Mouse (Mus musculus) embryonic facial prominence, embryonic 11.5 days (tissue): ENCODE measurements around the gene Ganc. TPM values are rescaled to one million over a fixed set of nuclear protein-coding genes. Genes with fewer than 3 reads are reported as not detected.
A peak's percentile ranks its signal among the peaks of the same experiment; 100 is the strongest.

Experiments used
- ATAC-seq: fragments of 200-750 bp; cut with Nextera tagmentation; replicated peaks from 2 replicates; pipeline ENCODE4 v1.8.0; 2017; ENCODE audit warnings: low read depth; ENCODE audit not compliant: insufficient number of reproducible peaks, low FRiP score, low TSS enrichment
- DNase-seq: peaks from one replicate; pipeline ENCODE4 v3.0.0-alpha.2; 2015; ENCODE audit warnings: low spot score
- H3K27ac ChIP-seq: fragments of 300-500 bp; sonication (generic); replicated peaks from 2 replicates; pipeline ENCODE4 v1.5.1; 2014; ENCODE audit warnings: mild to moderate bottlenecking, low read depth, low read length, control low read depth
- H3K27me3 ChIP-seq: fragments of 300-500 bp; sonication (generic); 2 replicates; pipeline ENCODE4 v1.6.1; 2014; ENCODE audit warnings: mild to moderate bottlenecking, low read length, moderate library complexity, mixed read lengths; ENCODE audit not compliant: control insufficient read depth, insufficient read depth
- H3K36me3 ChIP-seq: fragments of 300-500 bp; sonication (generic); replicated peaks from 2 replicates; pipeline ENCODE4 v1.6.1; 2014; ENCODE audit warnings: low read depth, mild to moderate bottlenecking, low read length, moderate library complexity, mixed read lengths; ENCODE audit not compliant: control insufficient read depth, insufficient read depth
- H3K4me1 ChIP-seq: fragments of 300-500 bp; sonication (generic); 2 replicates; pipeline ENCODE4 v1.6.1; 2014; ENCODE audit warnings: low read length, mixed read lengths; ENCODE audit not compliant: control insufficient read depth, insufficient read depth
- H3K4me2 ChIP-seq: fragments of 300-500 bp; sonication (generic); 2 replicates; pipeline ENCODE4 v1.6.1; 2014; ENCODE audit warnings: low read depth, mild to moderate bottlenecking, control low read depth, low read length, moderate library complexity
- H3K4me3 ChIP-seq: fragments of 300-500 bp; sonication (generic); 2 replicates; pipeline ENCODE4 v1.5.1; 2014; ENCODE audit warnings: low read depth, low read length, control low read depth
- H3K9ac ChIP-seq: fragments of 300-500 bp; sonication (generic); replicated peaks from 2 replicates; pipeline ENCODE4 v1.6.1; 2014; ENCODE audit warnings: mild to moderate bottlenecking, control low read depth, low read length
- H3K9me3 ChIP-seq: fragments of 300-500 bp; sonication (generic); replicated peaks from 2 replicates; pipeline ENCODE4 v1.6.1; 2016; ENCODE audit warnings: mild to moderate bottlenecking, low read length, inconsistent platforms, mixed read lengths; ENCODE audit not compliant: control insufficient read depth
- WGBS: fragments of 180-500 bp; shearing (Covaris S2); extraction: QIAGEN DNeasy Blood & Tissue Kit; methylation state at CpG from one replicate; pipeline ENCODE4 v1.1.7; 2014; 5-methylcytosine and 5-hydroxymethylcytosine counted together
- polyA plus RNA-seq: library from polyadenylated mRNA; unstranded; fragments of >200 nt; fragmentation: Nextera tagmentation; extraction: Ambion mirVana; gene quantifications from 2 replicates; pipeline ENCODE4 v1.2.1, GENCODE M21; 2014

The Ganc gene
- polyA plus RNA-seq, 1 experiment from 2014 or later = 5.6 TPM

DNA sequence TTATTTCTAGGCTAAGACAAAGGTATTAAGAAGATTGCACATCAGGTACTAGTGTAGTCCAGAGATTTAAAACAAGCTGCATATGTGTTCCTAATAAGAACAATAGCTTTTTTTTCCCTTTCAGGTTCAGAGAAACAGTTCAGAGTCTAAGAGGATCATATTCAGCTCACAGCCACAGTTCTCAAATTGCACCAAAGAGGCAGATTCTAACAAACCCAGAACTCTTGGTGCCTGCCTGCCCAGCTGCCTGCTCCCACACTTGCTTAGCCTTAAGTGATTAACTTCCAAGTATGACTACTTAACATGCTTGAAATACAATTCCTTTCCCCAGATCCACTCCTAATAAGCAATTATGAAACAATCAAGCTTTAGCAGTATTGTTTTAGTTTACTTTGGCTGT lies 10.4 kb downstream of the Ganc start:
- Histone ChIP-seq H3K27ac (no peak overlapping the region), H3K4me3 (no peak overlapping the region), H3K9ac (no peak overlapping the region), H3K36me3 (no peaks in the 10 kb centered on the region), H3K4me2 (no peak overlapping the region), H3K4me1 (no peaks in the 10 kb centered on the region), H3K27me3 (no peaks in the 10 kb centered on the region), H3K9me3 (no peaks in the 10 kb centered on the region)
- no peak for DNase-seq
- no peak for ATAC-seq

DNA sequence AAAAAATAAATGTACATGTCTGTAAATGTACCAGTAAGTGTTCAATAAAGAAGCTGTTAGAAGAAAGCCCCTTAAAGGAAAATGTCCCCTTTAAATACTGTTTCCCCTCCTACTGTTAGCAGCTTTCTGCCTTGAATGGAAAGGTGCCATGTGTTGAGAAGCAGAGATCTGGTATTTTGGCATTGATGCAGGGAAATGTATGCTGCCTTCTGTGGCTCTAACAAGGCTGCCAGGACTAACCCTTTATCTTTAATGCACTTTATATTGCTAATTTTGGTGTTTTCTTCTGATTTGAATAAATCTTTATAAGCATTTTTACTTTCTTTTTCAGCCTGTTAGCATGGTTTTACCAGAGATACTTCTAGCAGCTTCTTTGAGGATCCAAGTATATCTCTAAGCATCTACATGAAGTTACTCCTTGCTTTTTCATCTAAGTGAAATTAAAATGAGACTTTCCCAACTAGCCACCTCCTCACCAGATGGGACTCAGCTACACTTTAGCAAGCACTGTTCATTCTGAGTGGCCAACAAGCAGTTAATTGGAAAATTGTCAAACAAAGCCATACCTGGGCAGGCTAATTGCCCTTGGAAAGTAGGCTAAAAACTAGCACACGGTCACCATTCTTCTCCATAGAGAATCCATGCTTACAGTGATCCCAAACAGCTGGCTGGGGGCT lies 11.2 kb downstream of the Ganc start:
- no peak for DNase-seq
- Histone ChIP-seq H3K27ac (no peak overlapping the region), H3K9me3 (no peaks in the 10 kb centered on the region), H3K4me1 (no peaks in the 10 kb centered on the region), H3K9ac (no peak overlapping the region), H3K4me3 (no peak overlapping the region), H3K36me3 (no peaks in the 10 kb centered on the region), H3K4me2 (no peak overlapping the region), H3K27me3 (no peaks in the 10 kb centered on the region)
- ATAC-seq = no peak
- 72% methylated on average over 1 of the region's 1 CpGs for WGBS

DNA sequence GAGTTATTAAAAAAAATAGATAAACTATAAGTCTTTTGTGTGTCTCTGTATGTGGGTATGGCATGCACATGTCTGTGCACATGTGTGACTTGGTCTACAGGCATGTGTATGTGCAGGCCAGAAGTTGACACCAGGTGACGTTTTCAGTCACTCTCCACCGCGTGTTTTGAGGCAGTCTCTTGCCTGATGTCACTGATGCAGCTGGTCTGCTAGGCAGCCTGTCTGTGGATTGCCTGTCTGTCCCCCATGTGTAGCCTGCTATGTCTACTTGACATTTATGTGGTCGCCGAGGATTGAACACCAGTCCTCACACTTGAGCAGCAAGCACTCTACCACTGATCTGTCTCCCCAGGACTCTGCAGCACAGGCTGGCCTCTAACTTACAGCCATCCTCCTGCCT lies 20.7 kb downstream of the Ganc start:
- no peak for DNase-seq
- H3K4me3 ChIP-seq = no peak overlapping the region
- no peak overlapping the region for H3K9ac ChIP-seq
- no peaks in the 10 kb centered on the region for H3K4me1 ChIP-seq
- H3K9me3 ChIP-seq = no peaks in the 10 kb centered on the region
- WGBS = 82% methylated on average over 5 of the region's 5 CpGs
- no peak for ATAC-seq
- H3K27ac ChIP-seq = no peak overlapping the region
- H3K27me3 ChIP-seq = no peaks in the 10 kb centered on the region
- H3K36me3 ChIP-seq = no peaks in the 10 kb centered on the region
- no peak overlapping the region for H3K4me2 ChIP-seq

DNA sequence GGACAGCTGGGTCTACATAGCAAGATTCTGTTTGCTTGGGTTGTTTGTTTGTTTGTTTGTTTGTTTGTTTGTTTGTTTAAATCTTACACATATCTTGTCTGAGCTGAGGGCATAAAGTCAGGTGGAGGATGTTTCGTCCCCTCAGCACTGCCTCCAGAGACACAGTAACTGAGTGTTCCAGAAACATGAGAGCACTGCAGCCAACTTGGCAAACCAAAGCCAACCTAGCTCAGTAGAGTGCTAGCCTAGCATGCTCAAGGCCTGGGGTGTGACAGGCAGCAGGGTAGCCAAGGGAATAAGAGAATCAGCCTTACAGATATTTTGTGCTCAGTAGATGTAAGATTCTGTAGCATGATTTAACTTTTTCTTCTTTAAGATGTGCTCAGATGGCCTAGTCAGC lies 40.8 kb downstream of the Ganc start:
- Histone ChIP-seq H3K4me1 (no peaks in the 10 kb centered on the region), H3K9me3 (no peaks in the 10 kb centered on the region), H3K9ac (no peak overlapping the region), H3K4me2 (no peak overlapping the region), H3K27ac (no peak overlapping the region), H3K4me3 (no peak overlapping the region), H3K36me3 (no peaks in the 10 kb centered on the region), H3K27me3 (no peaks in the 10 kb centered on the region)
- ATAC-seq (no peak), DNase-seq (no peak)
- WGBS = 97% methylated on average over 1 of the region's 1 CpGs

DNA sequence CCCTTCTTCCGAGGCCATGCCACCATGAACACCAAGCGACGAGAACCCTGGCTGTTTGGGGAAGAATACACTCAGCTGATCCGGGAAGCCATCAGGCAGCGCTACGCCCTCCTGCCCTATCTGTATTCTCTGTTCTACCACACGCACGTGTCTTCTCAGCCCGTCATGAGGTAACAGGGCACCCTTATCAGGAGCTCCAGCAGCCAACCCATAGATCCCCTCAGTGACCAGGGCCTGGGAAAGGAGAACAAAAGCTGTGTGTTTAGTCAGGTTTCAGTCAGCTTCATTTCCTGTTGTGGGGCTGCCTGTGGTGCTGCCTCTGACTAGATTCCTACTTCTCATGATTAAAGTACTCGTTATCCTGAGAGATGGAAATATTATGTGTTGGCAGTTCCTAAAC lies 42.7 kb downstream of the Ganc start:
- no peak overlapping the region for H3K4me3 ChIP-seq
- no peak overlapping the region for H3K9ac ChIP-seq
- ATAC-seq = no peak
- H3K4me2 ChIP-seq = no peak overlapping the region
- H3K9me3 ChIP-seq = no peaks in the 10 kb centered on the region
- 68% methylated on average over 10 of the region's 10 CpGs for whole genome bisulfite sequencing
- H3K27me3 ChIP-seq = no peaks in the 10 kb centered on the region
- H3K4me1 ChIP-seq = no peaks in the 10 kb centered on the region
- no peaks in the 10 kb centered on the region for H3K36me3 ChIP-seq
- no peak overlapping the region for H3K27ac ChIP-seq
- no peak for DNase-seq

DNA sequence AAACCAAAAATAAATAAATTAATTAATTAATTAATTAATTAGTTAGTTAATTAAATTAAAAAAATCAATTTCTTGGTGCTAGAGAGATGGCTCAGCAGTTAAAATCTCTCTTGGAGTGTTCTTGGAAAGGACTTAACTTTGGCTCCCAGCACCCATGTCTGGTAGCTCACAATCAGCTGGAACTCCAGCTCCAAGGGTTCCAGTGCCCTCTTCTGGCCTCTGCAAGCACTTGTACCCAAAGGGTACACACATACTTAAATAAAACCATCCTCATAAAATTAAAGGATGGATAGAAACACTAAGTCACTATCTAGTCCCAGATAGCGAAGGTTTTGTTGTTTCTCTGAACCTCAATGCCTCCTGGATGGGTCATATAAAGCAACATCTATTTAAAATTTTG lies 43.6 kb downstream of the Ganc start:
- H3K27me3 ChIP-seq = no peaks in the 10 kb centered on the region
- no peak overlapping the region for H3K27ac ChIP-seq
- H3K4me1 ChIP-seq = no peaks in the 10 kb centered on the region
- no peak for ATAC-seq
- WGBS = 94% methylated on average over 1 of the region's 1 CpGs
- no peaks in the 10 kb centered on the region for H3K9me3 ChIP-seq
- DNase-seq = peak; percentile 23
- no peak overlapping the region for H3K4me2 ChIP-seq
- no peak overlapping the region for H3K4me3 ChIP-seq
- H3K9ac ChIP-seq = no peak overlapping the region
- H3K36me3 ChIP-seq = no peaks in the 10 kb centered on the region

DNA sequence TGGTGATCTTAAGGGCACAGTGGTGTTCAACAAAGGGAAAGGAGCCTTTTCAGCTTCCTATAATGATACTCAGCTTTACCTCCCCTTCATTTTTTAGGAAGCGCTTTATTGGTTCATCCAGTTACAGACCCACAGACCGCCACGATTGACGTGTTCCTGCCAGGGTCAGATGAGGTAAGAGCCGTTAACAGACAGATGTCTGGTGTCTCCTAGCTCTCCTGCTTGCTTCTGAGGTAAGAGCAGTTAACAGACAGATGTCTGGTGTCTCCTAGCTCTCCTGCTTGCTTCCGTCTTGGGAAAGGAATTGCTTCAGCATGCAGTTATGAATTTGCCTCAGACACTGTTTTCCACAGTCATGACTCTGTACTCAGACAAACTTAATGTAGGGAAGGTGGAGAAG lies 47.0 kb downstream of the Ganc start:
- no peak overlapping the region for H3K27ac ChIP-seq
- no peaks in the 10 kb centered on the region for H3K4me1 ChIP-seq
- no peak overlapping the region for H3K9ac ChIP-seq
- H3K4me2 ChIP-seq = no peak overlapping the region
- 72% methylated on average over 6 of the region's 6 CpGs for WGBS
- H3K36me3 ChIP-seq = no peaks in the 10 kb centered on the region
- H3K9me3 ChIP-seq = no peaks in the 10 kb centered on the region
- ATAC-seq (no peak), DNase-seq (no peak)
- H3K4me3 ChIP-seq = no peak overlapping the region
- no peaks in the 10 kb centered on the region for H3K27me3 ChIP-seq

DNA sequence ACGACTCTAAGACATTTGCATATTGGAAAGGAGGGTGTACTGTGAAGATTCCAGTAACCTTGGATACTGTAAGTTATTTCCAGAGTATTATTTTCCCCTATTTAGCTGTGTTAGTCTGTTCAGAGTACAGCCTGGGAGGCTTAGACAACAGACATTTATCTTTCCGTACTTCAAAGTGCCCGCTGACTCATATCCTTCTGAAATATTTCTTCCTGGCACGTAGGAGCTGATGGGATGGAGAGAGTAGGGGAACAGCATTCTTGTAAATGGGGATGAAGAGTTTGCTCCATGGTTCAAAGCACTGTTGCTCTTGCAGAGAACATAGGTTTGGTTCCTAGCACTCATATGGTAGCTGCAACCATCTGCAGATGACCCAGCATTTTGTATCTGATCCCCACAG lies 48.9 kb downstream of the Ganc start:
- H3K4me1 ChIP-seq = no peaks in the 10 kb centered on the region
- H3K4me2 ChIP-seq = no peak overlapping the region
- H3K36me3 ChIP-seq = no peaks in the 10 kb centered on the region
- H3K27ac ChIP-seq = no peak overlapping the region
- DNase-seq = no peak
- WGBS = 83% methylated on average over 4 of the region's 4 CpGs
- H3K4me3 ChIP-seq = no peak overlapping the region
- no peak overlapping the region for H3K9ac ChIP-seq
- H3K27me3 ChIP-seq = no peaks in the 10 kb centered on the region
- ATAC-seq = no peak
- H3K9me3 ChIP-seq = no peaks in the 10 kb centered on the region
